Mouse (Mus musculus) forebrain, embryonic 15.5 days (tissue): Measurements from ENCODE around the gene Depdc5. TPM values are rescaled to one million over a fixed set of nuclear protein-coding genes. Genes with fewer than 3 reads are reported as not detected.
"Not testable (repeated sequence)": the region's sequence is repeated elsewhere in the genome, so short reads cannot be mapped to it uniquely, and the experiment has no call there.

Experiments
- ATAC-seq: fragments of 200-750 bp; cut with Nextera tagmentation; replicated peaks from 2 replicates; pipeline ENCODE4 v1.8.0; 2017; ENCODE audit warnings: mild to moderate bottlenecking, moderate TSS enrichment, moderate library complexity
- H3K27ac ChIP-seq: fragments of 300-500 bp; sonication (generic); replicated peaks from 2 replicates; pipeline ENCODE4 v1.5.1; 2015; ENCODE audit warnings: mild to moderate bottlenecking, inconsistent platforms
- H3K27me3 ChIP-seq: fragments of 300-500 bp; sonication (generic); 2 replicates; pipeline ENCODE4 v1.6.1; 2015; ENCODE audit warnings: inconsistent platforms
- H3K36me3 ChIP-seq: fragments of 300-500 bp; sonication (generic); 2 replicates; pipeline ENCODE4 v1.6.1; 2015; ENCODE audit warnings: mild to moderate bottlenecking, inconsistent platforms
- H3K4me1 ChIP-seq: fragments of 300-500 bp; sonication (generic); 2 replicates; pipeline ENCODE4 v1.6.1; 2015; ENCODE audit warnings: inconsistent platforms
- H3K4me2 ChIP-seq: fragments of 300-500 bp; sonication (generic); replicated peaks from 2 replicates; pipeline ENCODE4 v1.6.1; 2015; ENCODE audit warnings: mild to moderate bottlenecking, inconsistent platforms
- H3K4me3 ChIP-seq: fragments of 300-500 bp; sonication (generic); 2 replicates; pipeline ENCODE4 v1.5.1; 2015; ENCODE audit warnings: mild to moderate bottlenecking, inconsistent platforms
- H3K9ac ChIP-seq: fragments of 300-500 bp; sonication (generic); replicated peaks from 2 replicates; pipeline ENCODE4 v1.6.1; 2015; ENCODE audit warnings: mild to moderate bottlenecking, inconsistent platforms
- H3K9me3 ChIP-seq: fragments of 300-500 bp; sonication (generic); 2 replicates; pipeline ENCODE4 v1.6.1; 2016; ENCODE audit warnings: inconsistent platforms
- WGBS: fragments of 180-500 bp; shearing (Covaris S2); methylation state at CpG from one replicate; pipeline ENCODE4 v1.1.7; 2015; ENCODE audit warnings: mixed read lengths; 5-methylcytosine and 5-hydroxymethylcytosine counted together
- polyA plus RNA-seq: library from polyadenylated mRNA; unstranded; fragments of >200 nt; fragmentation: Nextera tagmentation; extraction: Ambion mirVana; gene quantifications from 2 replicates; pipeline ENCODE4 v1.2.1, GENCODE M21; 2015

The Depdc5 gene
- polyA plus RNA-seq, 1 experiment from 2014 or later = 35.6 TPM

DNA sequence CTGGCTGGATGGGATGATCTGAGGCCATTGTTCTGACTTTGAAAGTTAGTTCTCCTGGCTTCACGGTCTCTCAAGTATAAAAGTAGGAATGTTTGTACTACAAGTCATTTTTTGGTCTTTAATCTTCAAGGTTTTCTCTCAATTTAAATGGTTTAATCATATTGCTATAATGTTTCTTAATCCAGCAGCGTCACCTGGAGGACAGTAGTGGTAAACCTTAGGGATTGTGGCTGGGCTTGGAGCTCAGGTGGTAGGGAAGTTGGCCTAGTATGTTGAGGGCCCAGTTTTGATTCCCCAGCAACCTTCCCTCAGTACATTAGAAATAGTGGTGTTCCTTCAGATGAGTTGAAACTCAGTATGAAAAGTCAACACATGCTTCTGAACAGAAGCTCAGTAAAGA is 158.1 kb downstream of the Depdc5 start:
- no peaks in the 10 kb centered on the region for H3K9me3 ChIP-seq
- no peaks in the 10 kb centered on the region for H3K27me3 ChIP-seq
- no peak overlapping the region for H3K27ac ChIP-seq
- H3K4me1 ChIP-seq = peaks cover 49% of the 10 kb centered on the region
- H3K4me3 ChIP-seq = no peak overlapping the region
- no peak for ATAC-seq
- no peak overlapping the region for H3K4me2 ChIP-seq
- peaks cover 14% of the 10 kb centered on the region; the same call in 1 of the 2 replicates for H3K36me3 ChIP-seq
- WGBS = 85% methylated on average over 2 of the region's 2 CpGs
- H3K9ac ChIP-seq = no peak overlapping the region

DNA sequence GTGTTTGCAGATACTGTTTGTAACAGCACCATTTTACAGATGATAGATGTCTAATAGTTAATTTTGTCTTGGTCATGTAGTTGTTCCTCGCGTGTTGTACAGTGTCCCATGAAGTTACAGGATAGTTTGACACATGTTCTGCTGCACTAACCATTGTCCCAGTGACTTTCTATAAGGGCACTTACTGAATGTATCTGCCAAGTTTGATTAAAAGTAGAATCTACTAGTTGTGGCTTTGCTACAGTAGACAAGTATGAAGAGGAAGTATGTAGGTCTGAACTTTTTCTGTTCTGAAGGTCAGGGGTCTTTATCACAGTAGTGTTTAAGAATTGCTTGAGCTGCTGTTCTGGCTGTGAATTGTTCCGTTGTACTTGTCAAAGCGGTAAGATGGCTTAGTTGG is 159.8 kb downstream of the Depdc5 start:
- H3K27me3 ChIP-seq = no peaks in the 10 kb centered on the region
- H3K4me3 ChIP-seq = no peak overlapping the region
- peaks cover 19% of the 10 kb centered on the region for H3K36me3 ChIP-seq
- 96% methylated on average over 4 of the region's 4 CpGs for WGBS
- no peak for ATAC-seq
- H3K9ac ChIP-seq = no peak overlapping the region
- H3K4me2 ChIP-seq = no peak overlapping the region
- no peaks in the 10 kb centered on the region for H3K9me3 ChIP-seq
- H3K27ac ChIP-seq = no peak overlapping the region
- H3K4me1 ChIP-seq = peaks cover 41% of the 10 kb centered on the region

DNA sequence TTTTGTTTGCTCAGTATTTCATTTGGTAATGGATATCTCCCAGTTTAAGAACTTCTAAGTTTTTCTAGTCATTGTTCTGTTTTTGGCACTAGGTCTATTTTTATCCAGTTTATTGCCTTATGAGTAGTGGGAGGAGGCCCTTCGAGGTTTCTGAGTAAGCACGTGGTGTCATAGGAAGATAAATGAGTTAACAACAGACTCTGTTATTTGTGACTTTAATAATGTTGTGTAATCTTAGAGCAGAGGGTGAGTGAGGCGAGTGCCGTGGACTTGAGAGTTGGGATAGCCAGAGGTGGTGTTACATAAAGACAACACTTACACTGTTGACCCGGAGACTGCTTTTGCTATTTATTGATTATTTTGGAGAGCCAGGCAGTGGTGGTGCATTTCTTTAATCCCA is 161.0 kb downstream of the Depdc5 start:
- no peaks in the 10 kb centered on the region for H3K27me3 ChIP-seq
- no peak overlapping the region for H3K4me2 ChIP-seq
- no peak for ATAC-seq
- no peaks in the 10 kb centered on the region for H3K9me3 ChIP-seq
- no peak overlapping the region for H3K4me3 ChIP-seq
- WGBS = 89% methylated on average over 5 of the region's 5 CpGs
- no peak overlapping the region for H3K9ac ChIP-seq
- peaks cover 42% of the 10 kb centered on the region for H3K4me1 ChIP-seq
- peaks cover 22% of the 10 kb centered on the region for H3K36me3 ChIP-seq
- H3K27ac ChIP-seq = no peak overlapping the region

DNA sequence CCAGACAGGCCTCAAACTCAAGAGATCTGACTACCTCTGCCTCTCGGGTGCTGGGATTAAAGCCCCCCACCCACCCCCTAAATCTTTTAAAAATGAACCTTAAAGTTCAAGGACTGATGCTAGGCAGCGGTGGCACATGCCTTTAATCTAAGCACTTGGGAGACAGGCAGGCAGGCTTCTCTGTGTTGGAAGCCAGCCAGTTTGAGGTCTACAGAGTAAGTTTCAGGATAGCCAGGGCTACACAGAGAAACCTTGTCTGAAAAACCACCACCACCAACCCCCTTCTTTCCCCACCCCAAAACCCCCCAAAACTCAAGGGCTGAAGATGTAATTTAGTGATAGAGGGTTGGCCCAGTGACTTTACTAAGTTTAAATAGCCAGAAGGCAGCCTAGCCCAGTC is 165.2 kb downstream of the Depdc5 start:
- H3K4me1 ChIP-seq = peaks cover 30% of the 10 kb centered on the region
- no peaks in the 10 kb centered on the region for H3K27me3 ChIP-seq
- peaks cover 22% of the 10 kb centered on the region for H3K36me3 ChIP-seq

DNA sequence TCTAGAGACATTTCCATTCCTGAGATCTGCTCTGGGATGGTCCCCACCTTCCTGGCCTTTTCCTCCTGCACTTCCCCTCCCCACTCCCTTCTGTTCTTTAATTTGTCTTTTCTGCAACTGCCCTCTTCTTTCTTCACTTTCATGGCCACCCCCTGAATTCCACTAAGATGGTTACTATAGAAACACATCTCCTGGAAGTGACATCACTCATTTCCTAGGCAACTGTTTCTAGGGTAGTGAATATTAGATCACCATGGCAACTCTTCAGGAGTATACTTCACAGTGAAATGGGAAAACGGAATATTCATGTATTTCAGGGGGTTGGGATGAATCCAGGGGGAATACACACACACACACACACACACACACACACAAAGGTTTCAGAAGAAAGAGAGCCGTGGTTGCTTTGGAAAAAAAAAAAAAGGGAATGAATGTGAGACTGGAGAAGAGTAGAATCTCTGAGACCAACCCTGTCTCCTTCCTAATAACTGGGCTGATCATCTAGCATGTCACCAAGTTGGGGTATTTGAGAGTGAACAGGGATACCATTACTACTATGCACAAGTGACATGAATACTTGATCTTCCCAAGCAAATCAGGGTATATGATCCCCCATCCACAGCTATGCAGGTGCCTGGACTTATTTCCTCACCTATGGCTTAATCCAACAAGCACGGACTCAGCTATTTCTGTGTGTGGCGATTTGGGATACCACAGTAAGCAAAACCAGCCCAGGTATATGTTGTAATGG is 167.1 kb downstream of the Depdc5 start:
- H3K27ac ChIP-seq = peak overlapping the region; percentile 67
- H3K9ac ChIP-seq = no peak overlapping the region
- 0 out of 2 replicates have a peak overlapping the region, but pooled peaks have one; percentile 2 for H3K4me2 ChIP-seq
- H3K4me3 ChIP-seq = no peak overlapping the region
- H3K36me3 ChIP-seq = peaks cover 13% of the 10 kb centered on the region
- no peaks in the 10 kb centered on the region for H3K9me3 ChIP-seq
- 44% methylated on average over 4 of the region's 4 CpGs for WGBS
- H3K4me1 ChIP-seq = peaks cover 26% of the 10 kb centered on the region
- peak; percentile 80 for ATAC-seq
- no peaks in the 10 kb centered on the region for H3K27me3 ChIP-seq

More for the DNA sequence above, 165.2 kb downstream of the Depdc5 start:
- no peak overlapping the region for H3K4me2 ChIP-seq
- H3K9me3 ChIP-seq = no peaks in the 10 kb centered on the region
- ATAC-seq = no peak
- 70% methylated on average over 2 of the region's 2 CpGs for WGBS
- H3K4me3 ChIP-seq = no peak overlapping the region
- no peak overlapping the region for H3K9ac ChIP-seq
- no peak overlapping the region for H3K27ac ChIP-seq

DNA sequence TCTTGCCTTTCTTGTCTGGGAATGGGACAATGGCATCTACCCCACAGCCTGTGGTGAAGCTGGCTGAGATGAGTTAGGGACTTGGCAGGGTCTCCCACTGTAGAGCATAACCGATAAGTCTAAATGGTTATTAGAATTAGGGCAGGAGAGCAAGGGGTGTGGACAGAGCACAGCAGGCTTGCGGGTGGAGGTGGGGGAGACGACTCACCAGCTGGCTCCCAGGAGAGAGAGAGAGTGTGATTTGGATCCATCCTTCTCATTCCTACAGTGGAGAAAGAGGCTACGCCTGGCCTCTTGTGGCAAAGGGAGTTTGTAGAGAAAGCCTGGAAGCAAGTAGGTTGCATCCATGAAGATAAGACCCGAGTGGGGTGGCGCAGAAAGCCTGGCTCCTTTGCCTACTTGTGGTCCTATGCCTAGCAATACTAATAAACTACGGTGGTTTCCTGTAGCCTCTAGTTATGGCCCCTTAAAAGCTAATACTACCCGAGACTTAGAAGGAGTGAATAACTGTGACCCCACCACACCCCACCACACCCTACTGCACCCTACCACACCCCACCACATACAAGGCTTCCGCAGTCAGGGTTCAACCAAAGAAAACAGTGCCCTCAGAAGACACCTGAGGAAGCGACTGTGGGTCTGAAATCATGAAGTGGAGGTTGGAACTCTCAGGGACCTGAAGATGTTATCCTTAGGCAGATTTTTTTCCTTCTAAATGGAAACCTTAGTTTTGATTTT is 168.7 kb downstream of the Depdc5 start:
- H3K36me3 ChIP-seq = peaks cover 8% of the 10 kb centered on the region
- no peak for ATAC-seq
- no peaks in the 10 kb centered on the region for H3K27me3 ChIP-seq
- peaks cover 26% of the 10 kb centered on the region for H3K4me1 ChIP-seq
- WGBS = 86% methylated on average over 10 of the region's 10 CpGs
- H3K27ac ChIP-seq = no peak overlapping the region
- no peak overlapping the region for H3K9ac ChIP-seq
- H3K4me3 ChIP-seq = no peak overlapping the region
- no peak overlapping the region for H3K4me2 ChIP-seq
- no peaks in the 10 kb centered on the region for H3K9me3 ChIP-seq

DNA sequence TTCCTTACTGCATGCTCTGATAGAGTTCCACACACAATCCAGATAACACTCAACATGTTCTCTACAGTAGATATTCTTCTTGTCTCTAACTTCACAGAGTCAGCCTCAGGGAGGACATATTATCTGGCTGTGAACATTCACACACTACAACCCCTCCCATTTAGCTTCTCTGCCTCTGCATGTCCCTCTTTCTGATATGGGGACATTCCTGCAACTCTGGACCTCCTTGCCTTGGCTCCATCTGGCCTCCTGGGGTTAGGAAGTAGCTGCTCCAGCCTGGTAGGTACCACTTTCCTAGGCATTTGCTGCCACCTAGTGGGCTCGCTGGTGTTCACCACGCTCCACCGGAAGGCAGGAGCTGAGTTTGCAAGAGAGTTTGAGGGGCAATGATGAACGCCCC is 169.6 kb downstream of the Depdc5 start:
- WGBS = 3% methylated on average over 4 of the region's 4 CpGs
- Histone ChIP-seq H3K27me3 (no peaks in the 10 kb centered on the region), H3K36me3 (peaks cover 5% of the 10 kb centered on the region; the same call in 1 of the 2 replicates), H3K4me1 (peaks cover 26% of the 10 kb centered on the region), H3K4me2 (no peak overlapping the region), H3K9ac (no peak overlapping the region), H3K27ac (no peak overlapping the region), H3K9me3 (no peaks in the 10 kb centered on the region), H3K4me3 (no peak overlapping the region)
- ATAC-seq = peak; percentile 47

DNA sequence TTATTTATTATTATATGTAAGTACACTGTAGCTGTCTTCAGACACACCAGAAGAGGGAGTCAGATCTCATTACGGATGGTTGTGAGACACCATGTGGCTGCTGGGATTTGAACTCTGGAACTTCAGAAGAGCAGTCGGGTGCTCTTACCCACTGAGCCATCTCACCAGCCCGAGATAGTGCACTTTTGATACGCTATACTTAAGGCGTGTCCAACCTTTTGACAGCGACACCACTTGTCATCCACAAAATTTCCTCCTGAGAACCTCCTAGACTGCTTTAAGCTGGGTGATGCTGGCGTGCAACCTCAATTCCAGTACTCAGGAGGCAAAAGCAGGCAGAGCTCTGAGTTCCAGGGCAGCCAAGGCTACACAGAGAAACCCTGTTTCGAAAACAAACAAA is 170.1 kb downstream of the Depdc5 start:
- H3K4me1 ChIP-seq = peaks cover 26% of the 10 kb centered on the region
- not testable (repeated sequence) for ATAC-seq, H3K27me3 ChIP-seq

DNA sequence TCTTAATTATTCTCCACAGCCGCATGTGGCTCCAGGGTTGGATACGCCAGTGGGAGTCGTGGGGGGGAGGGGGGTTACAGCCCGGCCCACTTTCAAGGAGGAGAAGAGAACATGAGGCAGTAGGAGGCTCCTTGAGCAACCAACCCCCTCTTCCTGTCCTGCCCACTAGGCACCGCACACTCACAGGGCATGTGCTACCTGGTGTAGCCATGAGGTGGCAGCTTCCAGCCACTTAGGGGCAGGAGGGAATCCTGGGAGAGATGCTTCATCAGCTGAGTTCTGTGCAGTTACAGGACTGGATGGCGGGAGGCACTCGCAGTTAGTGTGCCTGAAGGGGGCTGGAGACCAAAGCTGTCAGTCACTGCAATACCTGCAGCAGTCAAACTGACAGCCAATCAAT is 170.6 kb downstream of the Depdc5 start:
- H3K27me3 ChIP-seq = no peaks in the 10 kb centered on the region
- no peak overlapping the region for H3K4me2 ChIP-seq
- H3K36me3 ChIP-seq = no peaks in the 10 kb centered on the region
- H3K4me1 ChIP-seq = peaks cover 26% of the 10 kb centered on the region
- H3K27ac ChIP-seq = no peak overlapping the region
- no peaks in the 10 kb centered on the region for H3K9me3 ChIP-seq
- H3K4me3 ChIP-seq = no peak overlapping the region
- 22% methylated on average over 7 of the region's 7 CpGs for WGBS
- H3K9ac ChIP-seq = no peak overlapping the region
- ATAC-seq = no peak

More for the DNA sequence above, 170.1 kb downstream of the Depdc5 start:
- not testable (repeated sequence) for H3K4me3 ChIP-seq, H3K9ac ChIP-seq, H3K4me2 ChIP-seq, H3K9me3 ChIP-seq, H3K27ac ChIP-seq, H3K36me3 ChIP-seq
- WGBS = 54% methylated on average over 8 of the region's 8 CpGs

DNA sequence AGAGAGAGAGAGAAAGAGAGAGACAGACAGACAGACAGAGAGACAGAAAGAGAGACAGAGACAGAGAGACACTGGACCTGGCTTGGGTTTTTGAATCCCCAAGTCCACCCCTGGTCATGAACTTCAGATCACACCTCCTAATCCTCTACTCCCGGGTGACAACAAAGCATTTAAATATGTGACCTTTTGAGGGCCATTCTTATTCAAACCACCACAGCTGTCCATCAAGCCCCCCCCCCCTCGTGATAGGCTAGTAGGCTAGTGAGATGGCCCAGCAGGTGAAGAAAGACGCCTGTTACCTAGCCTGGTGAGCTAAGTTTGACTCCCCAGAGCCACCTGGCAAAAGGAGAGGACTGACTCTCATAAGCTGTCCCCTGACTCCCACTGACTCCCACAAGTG is 171.4 kb downstream of the Depdc5 start:
- H3K9ac ChIP-seq = no peak overlapping the region
- H3K4me1 ChIP-seq = peaks cover 24% of the 10 kb centered on the region
- no peak overlapping the region for H3K27ac ChIP-seq
- H3K4me3 ChIP-seq = no peak overlapping the region
- no peaks in the 10 kb centered on the region for H3K9me3 ChIP-seq
- H3K27me3 ChIP-seq = no peaks in the 10 kb centered on the region
- no peak overlapping the region for H3K4me2 ChIP-seq
- no peaks in the 10 kb centered on the region for H3K36me3 ChIP-seq
- WGBS = 34% methylated on average over 3 of the region's 3 CpGs
- ATAC-seq = no peak

DNA sequence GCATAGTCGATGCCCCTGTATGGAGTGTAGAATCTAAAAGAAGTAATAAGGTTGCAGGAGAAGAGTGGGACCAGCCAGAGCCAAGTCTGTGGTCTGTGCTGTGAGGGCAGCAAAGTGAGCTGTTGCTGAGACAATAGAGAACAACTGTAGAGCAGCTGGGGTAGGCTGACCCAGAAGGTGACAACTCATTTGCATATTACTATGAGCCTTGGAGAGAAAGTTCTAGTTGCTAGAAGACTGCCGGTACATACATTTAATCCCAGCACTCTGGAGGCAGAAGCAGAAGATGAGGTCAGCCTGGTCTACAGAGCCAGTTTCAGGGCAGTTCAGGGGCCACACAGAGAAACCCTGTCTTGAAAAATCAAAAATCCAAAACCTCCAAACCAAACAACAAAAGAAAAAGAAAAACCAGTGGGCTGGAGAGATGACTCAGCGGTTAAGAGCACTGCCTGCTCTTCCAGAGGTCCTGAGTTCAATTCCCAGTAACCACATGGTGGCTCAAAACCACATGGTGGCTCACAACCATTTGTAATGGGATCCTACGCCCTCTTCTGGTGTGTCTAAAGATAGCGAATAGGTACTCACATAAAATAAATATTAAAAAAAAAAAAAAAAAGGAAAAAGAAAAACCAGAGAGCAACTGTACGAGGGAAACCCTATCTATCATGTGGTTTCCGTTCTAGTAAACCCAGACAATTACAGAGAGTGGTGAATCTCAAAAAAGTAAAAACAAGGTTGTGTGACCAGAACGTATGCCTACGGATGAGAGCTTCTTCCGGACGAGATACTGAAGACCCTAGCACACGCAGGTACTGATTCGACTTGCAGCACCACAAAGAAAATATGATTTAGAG is 175.4 kb downstream of the Depdc5 start:
- ATAC-seq = no peak
- H3K9me3 ChIP-seq = no peaks in the 10 kb centered on the region
- H3K9ac ChIP-seq = no peak overlapping the region
- peaks cover 4% of the 10 kb centered on the region for H3K4me1 ChIP-seq
- H3K36me3 ChIP-seq = no peaks in the 10 kb centered on the region
- 48% methylated on average over 13 of the region's 13 CpGs for WGBS
- H3K27ac ChIP-seq = no peak overlapping the region
- no peak overlapping the region for H3K4me3 ChIP-seq
- no peak overlapping the region for H3K4me2 ChIP-seq
- no peaks in the 10 kb centered on the region for H3K27me3 ChIP-seq

DNA sequence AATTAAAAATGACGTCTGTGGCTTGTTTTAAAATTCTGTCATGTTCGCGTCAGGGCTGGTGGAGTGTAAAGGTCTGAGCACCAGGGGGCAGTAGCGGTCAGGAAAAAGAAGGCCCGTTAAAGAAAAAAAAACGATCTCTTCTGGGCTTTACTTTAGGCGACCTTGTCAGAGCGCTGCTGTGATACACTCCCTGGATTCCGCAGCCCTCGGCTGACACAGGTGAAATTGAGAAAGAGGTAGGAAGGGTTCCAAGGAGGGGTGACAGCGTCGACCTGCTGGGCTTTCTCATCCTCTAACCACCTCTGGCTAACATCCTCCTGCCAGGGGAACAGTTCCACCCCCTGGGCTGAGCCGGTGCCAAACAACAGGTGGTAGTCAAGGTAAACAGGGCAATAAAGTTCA is 176.0 kb downstream of the Depdc5 start:
- ATAC-seq = no peak
- Histone ChIP-seq H3K27me3 (no peaks in the 10 kb centered on the region), H3K4me3 (0 out of 2 replicates have a peak overlapping the region, but pooled peaks have one; percentile 7), H3K4me2 (peak overlapping the region; percentile 39), H3K27ac (no peak overlapping the region), H3K36me3 (no peaks in the 10 kb centered on the region), H3K9me3 (no peaks in the 10 kb centered on the region), H3K4me1 (peaks cover 4% of the 10 kb centered on the region), H3K9ac (0 out of 2 replicates have a peak overlapping the region, but pooled peaks have one; percentile 11)
- 4% methylated on average over 13 of the region's 13 CpGs for WGBS
